Mouse (Mus musculus): ENCODE results near the gene Ngef. TPM values are rescaled to one million over a fixed set of nuclear protein-coding genes. Genes with fewer than 3 reads are reported as not detected.
"Not testable (repeated sequence)": the region's sequence is repeated elsewhere in the genome, so short reads cannot be mapped to it uniquely, and the experiment has no call there.

Ngef gene
- polyA plus RNA-seq, 1 experiment from 2014 or later, result 2.9 TPM

DNA sequence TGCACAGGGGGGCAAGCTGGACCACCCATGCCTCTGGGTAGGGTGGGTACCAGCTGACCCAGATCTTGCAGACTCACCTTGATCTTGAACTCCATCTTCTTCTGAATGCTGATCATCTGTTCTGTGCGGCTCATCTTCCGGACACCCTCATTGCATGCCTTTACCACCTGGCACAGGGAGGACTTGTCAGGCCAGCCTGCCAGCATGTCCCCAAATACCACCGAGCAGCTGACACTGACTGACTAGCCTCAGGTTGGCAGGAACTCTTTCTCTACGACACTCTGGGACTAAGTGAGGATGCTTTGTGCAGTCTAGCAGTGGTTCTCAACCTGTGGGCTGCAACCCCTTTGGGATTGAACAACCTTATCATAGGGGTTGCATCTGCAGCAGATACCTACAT, 91.1 kb downstream of the Ngef start:
- Histone ChIP-seq H3K4me3 (ENCODE audit: low read depth, low read length) (no peak overlapping the region), H3K36me3 (ENCODE audit: control insufficient read depth, insufficient read depth, low read length) (no peaks in the 10 kb centered on the region), H3K27ac (ENCODE audit: low read depth, low read length) (no peak overlapping the region), H3K4me2 (replicated peaks; ENCODE audit: low read depth, low read length) (no peak overlapping the region), H3K4me1 (replicated peaks; ENCODE audit: control insufficient read depth, insufficient read depth, low read length) (no peaks in the 10 kb centered on the region), H3K27me3 (ENCODE audit: control insufficient read depth, insufficient read depth, low read length) (no peaks in the 10 kb centered on the region), H3K9me3 (ENCODE audit: control insufficient read depth, low read length) (no peaks in the 10 kb centered on the region), H3K9ac (ENCODE audit: low read depth, low read length) (no peak overlapping the region)
- WGBS, result 89% methylated on average over 4 of the region's 4 CpGs
- no peak for ATAC-seq (ENCODE audit: low FRiP score)
- DNase-seq (ENCODE audit: low spot score), result no peak

GRCm38 (mm10) chr1:87475076-87475895, 98.4 kb downstream of the Ngef start:
- Histone ChIP-seq H3K4me2 (replicated peaks; ENCODE audit: low read depth, low read length) (peak overlapping the region; percentile 77), H3K27me3 (ENCODE audit: control insufficient read depth, insufficient read depth, low read length) (peaks cover 10% of the 10 kb centered on the region), H3K4me1 (replicated peaks; ENCODE audit: control insufficient read depth, insufficient read depth, low read length) (peaks cover 2% of the 10 kb centered on the region; the same call in 1 of the 2 replicates), H3K9me3 (ENCODE audit: control insufficient read depth, low read length) (no peaks in the 10 kb centered on the region), H3K4me3 (ENCODE audit: low read depth, low read length) (peak overlapping the region; percentile 28), H3K36me3 (ENCODE audit: control insufficient read depth, insufficient read depth, low read length) (no peaks in the 10 kb centered on the region), H3K27ac (ENCODE audit: low read depth, low read length) (no peak overlapping the region), H3K9ac (ENCODE audit: low read depth, low read length) (peak overlapping the region; percentile 40; the same call in 1 of the 2 replicates)
- peak; percentile 47 for ATAC-seq (ENCODE audit: low FRiP score)
- 3% methylated on average over 37 of the region's 42 CpGs for WGBS
- peak; percentile 37 for DNase-seq (ENCODE audit: low spot score)

DNA sequence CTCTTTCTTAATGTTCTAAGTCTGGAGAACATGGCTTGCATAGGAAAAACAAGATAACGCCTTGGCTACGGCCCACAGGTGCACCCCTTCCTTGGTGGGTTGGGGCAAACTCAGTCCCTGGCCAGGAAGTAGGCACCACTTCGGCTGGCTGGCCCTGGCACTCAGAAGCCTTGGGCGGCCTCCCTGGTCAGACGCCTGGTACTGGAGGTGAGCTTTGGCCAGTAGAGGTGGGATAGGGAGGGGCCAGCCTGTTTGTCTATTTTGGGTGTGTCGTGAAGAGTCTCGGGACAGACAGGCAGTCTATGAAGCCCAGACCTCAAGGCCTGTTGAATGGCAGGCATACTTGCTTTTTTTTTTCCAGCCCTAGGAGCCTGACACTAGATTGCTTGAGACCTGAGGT, 101.1 kb downstream of the Ngef start:
- Histone ChIP-seq H3K9ac (ENCODE audit: low read depth, low read length) (no peak overlapping the region), H3K4me3 (ENCODE audit: low read depth, low read length) (no peak overlapping the region), H3K9me3 (ENCODE audit: control insufficient read depth, low read length) (no peaks in the 10 kb centered on the region), H3K27me3 (ENCODE audit: control insufficient read depth, insufficient read depth, low read length) (peaks cover 10% of the 10 kb centered on the region), H3K27ac (ENCODE audit: low read depth, low read length) (no peak overlapping the region), H3K36me3 (ENCODE audit: control insufficient read depth, insufficient read depth, low read length) (no peaks in the 10 kb centered on the region), H3K4me2 (replicated peaks; ENCODE audit: low read depth, low read length) (no peak overlapping the region), H3K4me1 (replicated peaks; ENCODE audit: control insufficient read depth, insufficient read depth, low read length) (peaks cover 2% of the 10 kb centered on the region; the same call in 1 of the 2 replicates)
- ATAC-seq (ENCODE audit: low FRiP score) (no peak), DNase-seq (ENCODE audit: low spot score) (no peak)
- WGBS, result 87% methylated on average over 7 of the region's 7 CpGs

DNA sequence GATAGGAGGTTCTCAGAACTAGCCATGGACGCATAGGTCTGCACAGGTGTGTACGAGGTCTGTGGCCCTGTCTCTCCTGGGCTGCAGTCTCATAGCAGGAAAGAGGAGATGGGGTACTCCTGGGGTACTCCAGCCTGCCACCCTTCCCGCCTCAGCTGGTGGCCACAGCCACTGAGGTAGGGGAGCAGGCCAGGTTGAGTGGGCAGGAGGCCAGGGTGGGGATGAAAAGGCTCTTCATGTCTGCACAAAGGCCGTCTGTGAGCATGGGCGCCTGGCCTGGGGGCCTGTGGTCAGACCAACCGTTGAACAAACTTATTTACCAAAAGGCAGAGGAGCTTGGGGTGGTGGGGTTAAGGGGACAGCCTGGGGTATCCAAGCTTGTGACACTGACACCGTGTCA, 101.8 kb downstream of the Ngef start:
- no peak for DNase-seq (ENCODE audit: low spot score)
- Histone ChIP-seq H3K36me3 (ENCODE audit: control insufficient read depth, insufficient read depth, low read length) (no peaks in the 10 kb centered on the region), H3K9me3 (ENCODE audit: control insufficient read depth, low read length) (no peaks in the 10 kb centered on the region), H3K27ac (ENCODE audit: low read depth, low read length) (no peak overlapping the region), H3K4me1 (replicated peaks; ENCODE audit: control insufficient read depth, insufficient read depth, low read length) (peaks cover 2% of the 10 kb centered on the region; the same call in 1 of the 2 replicates), H3K4me2 (replicated peaks; ENCODE audit: low read depth, low read length) (no peak overlapping the region), H3K9ac (ENCODE audit: low read depth, low read length) (no peak overlapping the region), H3K4me3 (ENCODE audit: low read depth, low read length) (no peak overlapping the region), H3K27me3 (ENCODE audit: control insufficient read depth, insufficient read depth, low read length) (peaks cover 10% of the 10 kb centered on the region)
- ATAC-seq (ENCODE audit: low FRiP score), result no peak
- 80% methylated on average over 7 of the region's 7 CpGs for WGBS

GRCm38 (mm10) chr1:87469971-87470370, 103.7 kb downstream of the Ngef start, which contains the start of gene Snorc:
Gene Snorc (plus strand): TSS chr1:87470271.
- not testable (repeated sequence) for H3K4me2 ChIP-seq (replicated peaks; ENCODE audit: low read depth, low read length); H3K4me3 ChIP-seq (ENCODE audit: low read depth, low read length); H3K9ac ChIP-seq (ENCODE audit: low read depth, low read length); H3K36me3 ChIP-seq (ENCODE audit: control insufficient read depth, insufficient read depth, low read length); DNase-seq (ENCODE audit: low spot score); H3K9me3 ChIP-seq (ENCODE audit: control insufficient read depth, low read length); H3K27me3 ChIP-seq (ENCODE audit: control insufficient read depth, insufficient read depth, low read length); H3K27ac ChIP-seq (ENCODE audit: low read depth, low read length); H3K4me1 ChIP-seq (replicated peaks; ENCODE audit: control insufficient read depth, insufficient read depth, low read length); ATAC-seq (ENCODE audit: low FRiP score)
- WGBS, result 45% methylated on average over 7 of the region's 10 CpGs

DNA sequence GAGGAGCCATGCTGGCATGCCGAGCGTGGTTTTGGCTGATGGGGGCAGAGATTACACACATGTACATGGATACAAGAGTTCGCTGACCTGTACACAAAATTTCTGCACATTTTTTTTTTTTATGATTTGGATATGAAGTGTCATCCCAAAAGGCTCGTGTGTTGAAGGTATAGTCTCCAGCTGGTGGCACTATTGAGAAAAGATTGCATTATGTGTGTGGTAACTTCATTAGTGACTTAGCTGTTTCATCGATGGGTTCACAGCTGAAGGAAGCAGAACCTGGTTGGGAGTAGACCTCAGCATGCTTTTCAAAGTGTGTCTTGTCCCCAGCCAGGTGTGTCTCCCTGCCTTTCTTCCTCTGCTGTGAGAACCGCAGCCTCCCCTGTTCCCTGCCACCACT, 105.3 kb downstream of the Ngef start:
- H3K4me2 ChIP-seq (replicated peaks; ENCODE audit: low read depth, low read length), result no peak overlapping the region
- H3K4me3 ChIP-seq (ENCODE audit: low read depth, low read length), result no peak overlapping the region
- H3K9ac ChIP-seq (ENCODE audit: low read depth, low read length), result no peak overlapping the region
- H3K27ac ChIP-seq (ENCODE audit: low read depth, low read length), result no peak overlapping the region
- WGBS, result 80% methylated on average over 6 of the region's 6 CpGs
- no peaks in the 10 kb centered on the region for H3K27me3 ChIP-seq (ENCODE audit: control insufficient read depth, insufficient read depth, low read length)
- no peak for ATAC-seq (ENCODE audit: low FRiP score)
- DNase-seq (ENCODE audit: low spot score), result no peak
- no peaks in the 10 kb centered on the region for H3K36me3 ChIP-seq (ENCODE audit: control insufficient read depth, insufficient read depth, low read length)
- H3K4me1 ChIP-seq (replicated peaks; ENCODE audit: control insufficient read depth, insufficient read depth, low read length), result no peaks in the 10 kb centered on the region
- no peaks in the 10 kb centered on the region for H3K9me3 ChIP-seq (ENCODE audit: control insufficient read depth, low read length)

DNA sequence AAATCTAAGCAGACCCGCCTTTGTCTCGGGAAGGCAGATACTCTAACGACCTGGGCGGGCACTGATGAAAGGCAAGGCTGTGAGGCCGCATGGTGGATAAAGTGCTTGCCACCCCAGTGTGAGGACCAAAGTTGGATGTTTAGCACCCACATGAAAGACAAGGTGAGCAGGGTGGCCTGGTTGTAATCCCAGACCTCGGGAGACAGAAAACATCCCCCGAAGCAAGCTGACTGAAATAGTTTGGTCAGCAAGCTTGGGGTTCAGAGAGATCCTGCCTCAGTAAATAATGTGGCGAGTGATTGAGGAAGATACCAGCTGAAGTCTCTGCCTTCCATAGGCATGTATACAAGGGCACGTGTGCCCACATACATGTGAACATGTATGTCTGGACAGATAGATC, 106.2 kb downstream of the Ngef start:
- WGBS, result 86% methylated on average over 9 of the region's 9 CpGs
- H3K27me3 ChIP-seq (ENCODE audit: control insufficient read depth, insufficient read depth, low read length), result no peaks in the 10 kb centered on the region
- no peak overlapping the region for H3K4me3 ChIP-seq (ENCODE audit: low read depth, low read length)
- no peak overlapping the region for H3K27ac ChIP-seq (ENCODE audit: low read depth, low read length)
- no peaks in the 10 kb centered on the region for H3K9me3 ChIP-seq (ENCODE audit: control insufficient read depth, low read length)
- H3K4me2 ChIP-seq (replicated peaks; ENCODE audit: low read depth, low read length), result no peak overlapping the region
- ATAC-seq (ENCODE audit: low FRiP score), result no peak
- DNase-seq (ENCODE audit: low spot score), result no peak
- H3K4me1 ChIP-seq (replicated peaks; ENCODE audit: control insufficient read depth, insufficient read depth, low read length), result no peaks in the 10 kb centered on the region
- H3K36me3 ChIP-seq (ENCODE audit: control insufficient read depth, insufficient read depth, low read length), result no peaks in the 10 kb centered on the region
- no peak overlapping the region for H3K9ac ChIP-seq (ENCODE audit: low read depth, low read length)

- ATAC-seq (ENCODE audit: low FRiP score), result not testable (repeated sequence)
Measured at GRCm38 (mm10) chr1:87459856-87460255, 113.8 kb downstream of the Ngef start.

DNA sequence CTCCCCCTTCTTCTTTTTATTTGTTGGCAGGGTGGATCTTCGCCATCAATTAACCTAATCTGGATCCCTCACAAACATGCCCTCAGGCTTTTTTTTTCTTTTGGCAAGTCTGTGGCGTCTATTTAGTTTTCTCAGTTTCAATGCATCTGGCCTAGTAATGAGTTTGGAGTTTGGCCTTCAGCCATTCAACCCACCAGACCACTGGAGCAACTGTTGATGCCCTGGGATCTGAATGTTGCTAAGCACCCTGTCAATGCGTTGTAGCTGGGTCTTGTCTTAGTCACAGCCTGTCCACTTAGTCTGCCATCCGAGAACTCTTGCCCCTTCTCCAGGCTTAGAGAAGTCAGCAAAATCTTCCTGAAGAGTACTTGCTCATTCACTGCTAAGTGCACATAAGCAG, 115.6 kb downstream of the Ngef start:
- ATAC-seq (ENCODE audit: low FRiP score), result no peak
- no peak for DNase-seq (ENCODE audit: low spot score)
- Histone ChIP-seq H3K27ac (ENCODE audit: low read depth, low read length) (no peak overlapping the region), H3K4me1 (replicated peaks; ENCODE audit: control insufficient read depth, insufficient read depth, low read length) (no peaks in the 10 kb centered on the region), H3K4me2 (replicated peaks; ENCODE audit: low read depth, low read length) (no peak overlapping the region), H3K36me3 (ENCODE audit: control insufficient read depth, insufficient read depth, low read length) (no peaks in the 10 kb centered on the region), H3K4me3 (ENCODE audit: low read depth, low read length) (no peak overlapping the region), H3K27me3 (ENCODE audit: control insufficient read depth, insufficient read depth, low read length) (no peaks in the 10 kb centered on the region), H3K9me3 (ENCODE audit: control insufficient read depth, low read length) (no peaks in the 10 kb centered on the region), H3K9ac (ENCODE audit: low read depth, low read length) (no peak overlapping the region)
- WGBS, result 92% methylated on average over 4 of the region's 4 CpGs

More at GRCm38 (mm10) chr1:87459856-87460255, 113.8 kb downstream of the Ngef start:
- H3K4me1 ChIP-seq (replicated peaks; ENCODE audit: control insufficient read depth, insufficient read depth, low read length); H3K9ac ChIP-seq (ENCODE audit: low read depth, low read length); DNase-seq (ENCODE audit: low spot score); H3K27me3 ChIP-seq (ENCODE audit: control insufficient read depth, insufficient read depth, low read length); H3K36me3 ChIP-seq (ENCODE audit: control insufficient read depth, insufficient read depth, low read length); H3K4me2 ChIP-seq (replicated peaks; ENCODE audit: low read depth, low read length); H3K9me3 ChIP-seq (ENCODE audit: control insufficient read depth, low read length); H3K4me3 ChIP-seq (ENCODE audit: low read depth, low read length); H3K27ac ChIP-seq (ENCODE audit: low read depth, low read length): not testable (repeated sequence)
- 95% methylated on average over 6 of the region's 7 CpGs for WGBS

Measured in hindbrain, embryonic 11.5 days (tissue).